Mouse (Mus musculus) MEL (cell line): ENCODE results near the gene Mnd1.

Experiments
- CTCF ChIP-seq, 3 experiments: IDR thresholded peaks in 2 of 3; conservative IDR thresholded peaks in 1 of 3; 2 replicates each; pipeline ENCODE4 v1.5.1; 2011 to 2012; ENCODE audit warnings: low read length in 3 of 3, low read depth in 2 of 3, mild to moderate bottlenecking in 2 of 3, improper control_type of control experiment in 1 of 3, inconsistent platforms in 1 of 3, mixed read lengths in 1 of 3, moderate library complexity in 1 of 3; ENCODE audit not compliant: control insufficient read depth in 1 of 3, insufficient read depth in 1 of 3, poor library complexity in 1 of 3, severe bottlenecking in 1 of 3
- EP300 ChIP-seq, 2 experiments: IDR thresholded peaks; 2 replicates each; pipeline ENCODE4 v1.6.1; 2011; ENCODE audit warnings: improper control_type of control experiment in 2 of 2, low read length in 2 of 2, low read depth in 1 of 2, mild to moderate bottlenecking in 1 of 2
- HCFC1 ChIP-seq: IDR thresholded peaks from 2 replicates; pipeline ENCODE4 v1.6.1; 2012; ENCODE audit warnings: low read depth, mild to moderate bottlenecking, inconsistent platforms, low read length, improper control_type of control experiment, moderate library complexity
- POLR2A ChIP-seq, 2 experiments: IDR thresholded peaks; 2 replicates each; pipeline ENCODE4 v1.6.1; 2011 to 2012; ENCODE audit warnings: low read length in 2 of 2, mild to moderate bottlenecking in 2 of 2, control low read depth in 1 of 2, improper control_type of control experiment in 1 of 2, low read depth in 1 of 2, moderate library complexity in 1 of 2; ENCODE audit not compliant: control insufficient read depth in 1 of 2, insufficient read depth in 1 of 2, poor library complexity in 1 of 2
- POLR2AphosphoS5 ChIP-seq: IDR thresholded peaks from 2 replicates; pipeline ENCODE4 v1.6.1; 2012; ENCODE audit warnings: low read depth, borderline replicate concordance, mild to moderate bottlenecking, inconsistent platforms, low read length, moderate library complexity, mixed read lengths

DNA sequence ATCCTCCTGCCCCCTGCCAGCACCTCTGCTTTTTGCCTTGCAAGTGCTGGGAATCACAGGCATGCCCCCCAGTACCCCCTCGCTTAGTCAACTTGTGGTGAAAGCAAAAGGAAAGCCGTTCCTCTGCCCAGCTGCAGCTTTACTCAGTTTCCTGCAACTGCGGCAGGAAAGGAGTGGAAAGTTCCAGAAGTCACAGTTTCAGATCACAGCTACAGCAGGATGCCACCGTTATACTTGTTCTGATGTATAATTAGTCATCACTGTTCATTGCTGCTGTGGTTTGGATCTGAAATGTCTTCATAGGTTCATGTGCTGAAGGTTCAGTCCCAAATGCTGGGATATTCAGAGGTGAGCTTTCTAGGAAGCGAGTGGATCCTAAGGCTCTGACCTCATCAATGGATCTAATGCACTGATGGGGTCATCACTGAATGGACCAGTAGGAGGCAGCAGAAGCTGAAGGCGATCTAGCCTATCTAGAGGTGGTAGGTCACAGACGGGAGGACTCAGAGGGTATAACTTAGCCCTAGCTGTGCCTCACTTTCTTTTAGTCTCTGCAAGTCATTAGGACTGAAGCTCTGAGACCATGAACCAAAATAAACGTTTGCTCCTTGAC lies 13.9 kb upstream of the Mnd1 start:
- TF ChIP-seq HCFC1 (no peak), POLR2AphosphoS5 (no peak), CTCF (IDR thresholded peaks at IDR 0.05 in 2 of 3, conservative IDR thresholded peaks at IDR 0.05 in 1 of 3; ENCODE audit: control insufficient read depth in 1 of 3, insufficient read depth in 1 of 3, low read depth in 2 of 3, low read length in 3 of 3, poor library complexity in 1 of 3, severe bottlenecking in 1 of 3) (peak in 2 of 3 experiments; percentile 14 to 41; a peak in 2 of 6 replicates), POLR2A (IDR thresholded peaks at IDR 0.05; ENCODE audit: control insufficient read depth in 1 of 2, insufficient read depth in 1 of 2, low read depth in 1 of 2, low read length in 2 of 2, poor library complexity in 1 of 2) (no peak), EP300 (IDR thresholded peaks at IDR 0.05; ENCODE audit: low read depth in 1 of 2, low read length in 2 of 2) (no peak)
